Comparison of ENCODE assay signal across 8 mouse cellular contexts in the genomic region with DNA sequence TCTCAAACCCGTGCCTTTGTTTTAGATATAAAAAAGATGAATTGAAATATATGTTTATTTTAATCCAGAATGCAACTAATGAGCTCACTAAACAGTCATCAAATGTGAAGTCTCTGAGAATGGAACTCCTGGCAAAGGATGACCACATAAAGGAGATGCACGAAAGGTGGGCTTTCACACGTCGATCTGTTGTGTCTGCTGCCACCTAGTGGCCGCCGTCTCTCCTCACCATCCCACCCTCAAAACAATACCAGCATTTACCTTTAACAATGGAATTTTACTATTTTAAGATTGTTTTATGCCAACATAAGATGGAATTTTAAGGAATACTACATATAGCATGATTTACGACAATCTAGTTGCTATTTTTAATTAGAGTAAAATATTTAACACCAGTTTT.
DNase-seq lines count a peak whose midpoint lies in the region; ATAC-seq and TF ChIP-seq lines count a peak whose summit lies in the region.
"Had no signal": no experiment of that assay in that cellular context is flagged by ENCODE, and none has a peak within 500 bp of the region (broad histone marks: within the 10 kb centered on the region; RNA-seq: fewer than 3 reads in every experiment).

No protein-coding gene starts in this region.

- no peak for TF ChIP-seq EP300 in lung, postnatal 0 days (IDR thresholded peaks at IDR 0.05)

- in situ Hi-C loops in ES-E14 (cut with MboI; ENCODE audit: low sequenced_read_pairs in 2 of 2, unreplicated experiment in 2 of 2), result no loop called here

- peak; percentile 91 for ATAC-seq in forebrain, embryonic 16.5 days
- ATAC-seq in kidney, embryonic 15.5 days (replicated peaks; ENCODE audit: low FRiP score), result 0 out of 2 replicates have a peak, but pooled peaks have one; percentile 52
- ATAC-seq in lung, postnatal 0 days, result no peak

- no peaks in the 10 kb centered on the region for H3K4me1 ChIP-seq in ES-E14 (ENCODE audit: control insufficient read depth in 2 of 2, insufficient read depth in 2 of 2, low read length in 2 of 2, poor library complexity in 1 of 2)
- no peaks in the 10 kb centered on the region for H3K4me1 ChIP-seq in forebrain, embryonic 16.5 days (replicated peaks; ENCODE audit: control insufficient read depth, insufficient read depth, low read length)
- H3K4me1 ChIP-seq in kidney, embryonic 15.5 days, result no peaks in the 10 kb centered on the region
- H3K4me1 ChIP-seq in lung, postnatal 0 days (ENCODE audit: insufficient read depth, low read depth, low read length), result no peaks in the 10 kb centered on the region
- H3K4me1 ChIP-seq: limb, embryonic 15.5 days had no signal

- peak; percentile 93 for TF ChIP-seq CTCF in lung, postnatal 0 days (IDR thresholded peaks at IDR 0.05)

- peak; percentile 48 for DNase-seq in CD4-positive helper T cell, adult 2 months (ENCODE audit: low read depth, low spot score)
- peak; percentile 48 for DNase-seq in ES-E14 (ENCODE audit: low read depth, low spot score)
- DNase-seq in cerebellum, adult 11 months, result peak; percentile 28
- DNase-seq in lung, postnatal 0 days (ENCODE audit: low spot score), result peak; percentile 61
- DNase-seq in retina, postnatal 7 days (ENCODE audit: low read depth, low spot score), result peak; percentile 60

- H3K36me3 ChIP-seq in ES-E14 (ENCODE audit: control insufficient read depth, insufficient read depth, low read length, poor library complexity, severe bottlenecking), result no peaks in the 10 kb centered on the region
- no peaks in the 10 kb centered on the region for H3K36me3 ChIP-seq in forebrain, embryonic 16.5 days (ENCODE audit: control insufficient read depth, insufficient read depth)
- 0 out of 2 replicates have a peak, but pooled peaks cover 6% of the 10 kb centered on the region for H3K36me3 ChIP-seq in kidney, embryonic 15.5 days
- H3K36me3 ChIP-seq in lung, postnatal 0 days (ENCODE audit: insufficient read depth, low read length), result no peaks in the 10 kb centered on the region
- H3K36me3 ChIP-seq: limb, embryonic 15.5 days had no signal

- no peak overlapping the region for H3K4me2 ChIP-seq in forebrain, embryonic 16.5 days (ENCODE audit: low read length)
- no peak overlapping the region for H3K4me2 ChIP-seq in kidney, embryonic 15.5 days
- no peak overlapping the region for H3K4me2 ChIP-seq in lung, postnatal 0 days (replicated peaks; ENCODE audit: low read depth, low read length)
- H3K4me2 ChIP-seq: limb, embryonic 15.5 days had no signal

- no peak overlapping the region for H3K27ac ChIP-seq in ES-E14 (ENCODE audit: insufficient read depth, low read depth, low read length, poor library complexity, severe bottlenecking)
- H3K27ac ChIP-seq in forebrain, embryonic 16.5 days (ENCODE audit: low read length), result no peak overlapping the region
- H3K27ac ChIP-seq in kidney, embryonic 15.5 days, result no peak overlapping the region
- H3K27ac ChIP-seq in lung, postnatal 0 days (ENCODE audit: low read length), result no peak overlapping the region
- H3K27ac ChIP-seq: limb, embryonic 15.5 days had no signal

- H3K9me3 ChIP-seq in ES-E14 (ENCODE audit: control insufficient read depth, insufficient read depth, low read depth, low read length), result no peaks in the 10 kb centered on the region
- H3K9me3 ChIP-seq in forebrain, embryonic 16.5 days (ENCODE audit: control insufficient read depth, low read length), result no peaks in the 10 kb centered on the region
- H3K9me3 ChIP-seq in kidney, embryonic 15.5 days (replicated peaks), result no peaks in the 10 kb centered on the region
- no peaks in the 10 kb centered on the region for H3K9me3 ChIP-seq in lung, postnatal 0 days (ENCODE audit: low read length)
- H3K9me3 ChIP-seq: limb, embryonic 15.5 days had no signal

- no peaks in the 10 kb centered on the region for H3K27me3 ChIP-seq in forebrain, embryonic 16.5 days (replicated peaks; ENCODE audit: control insufficient read depth, insufficient read depth, low read length)
- H3K27me3 ChIP-seq in kidney, embryonic 15.5 days, result no peaks in the 10 kb centered on the region
- no peaks in the 10 kb centered on the region for H3K27me3 ChIP-seq in lung, postnatal 0 days (replicated peaks; ENCODE audit: insufficient read depth, low read length)
- H3K27me3 ChIP-seq: limb, embryonic 15.5 days had no signal

- H3K4me3 ChIP-seq in ES-E14 (ENCODE audit: insufficient read depth in 1 of 2, low read depth in 1 of 2, low read length in 2 of 2, poor library complexity in 1 of 2, severe bottlenecking in 1 of 2), result no peak overlapping the region
- no peak overlapping the region for H3K4me3 ChIP-seq in forebrain, embryonic 16.5 days (replicated peaks; ENCODE audit: low read length)
- no peak overlapping the region for H3K4me3 ChIP-seq in kidney, embryonic 15.5 days (replicated peaks)
- H3K4me3 ChIP-seq in lung, postnatal 0 days (ENCODE audit: low read depth, low read length), result no peak overlapping the region
- H3K4me3 ChIP-seq: limb, embryonic 15.5 days had no signal

- 15% methylated on average over 7 of the region's 7 CpGs for WGBS in forebrain, embryonic 16.5 days
- 15% methylated on average over 7 of the region's 7 CpGs for WGBS in kidney, embryonic 15.5 days
- 15% methylated on average over 7 of the region's 7 CpGs for WGBS in lung, postnatal 0 days

- H3K9ac ChIP-seq in ES-E14 (ENCODE audit: insufficient read depth, low read depth, low read length, poor library complexity, severe bottlenecking), result no peak overlapping the region
- no peak overlapping the region for H3K9ac ChIP-seq in forebrain, embryonic 16.5 days (replicated peaks; ENCODE audit: low read depth, low read length)
- H3K9ac ChIP-seq in kidney, embryonic 15.5 days, result no peak overlapping the region
- H3K9ac ChIP-seq in lung, postnatal 0 days (replicated peaks; ENCODE audit: low read depth), result no peak overlapping the region
- H3K9ac ChIP-seq: limb, embryonic 15.5 days had no signal

TF ChIP-seq in ES-E14, 5 proteins besides CTCF, POLR2A, EP300 and RAD21:
- TF ChIP-seq ZC3H11A (IDR thresholded peaks at IDR 0.05; ENCODE audit: borderline replicate concordance, low read depth, low read length) (peak; percentile 93; the same call in 1 of the 2 replicates), HCFC1 (IDR thresholded peaks at IDR 0.05; ENCODE audit: borderline replicate concordance, insufficient read depth, low read length) (no peak)
TF ChIP-seq in ES-E14: peak in this region for 1.
